Mouse (Mus musculus): Measurements from ENCODE around the gene Naa80. TPM values are rescaled to one million over a fixed set of nuclear protein-coding genes. Genes with fewer than 3 reads are reported as not detected.

The Naa80 gene
- total RNA-seq (2015) (7.2 and 15.3 TPM in 2 replicates), total RNA-seq (2017) (6.9 and 10.1 TPM in 2 replicates)

DNA sequence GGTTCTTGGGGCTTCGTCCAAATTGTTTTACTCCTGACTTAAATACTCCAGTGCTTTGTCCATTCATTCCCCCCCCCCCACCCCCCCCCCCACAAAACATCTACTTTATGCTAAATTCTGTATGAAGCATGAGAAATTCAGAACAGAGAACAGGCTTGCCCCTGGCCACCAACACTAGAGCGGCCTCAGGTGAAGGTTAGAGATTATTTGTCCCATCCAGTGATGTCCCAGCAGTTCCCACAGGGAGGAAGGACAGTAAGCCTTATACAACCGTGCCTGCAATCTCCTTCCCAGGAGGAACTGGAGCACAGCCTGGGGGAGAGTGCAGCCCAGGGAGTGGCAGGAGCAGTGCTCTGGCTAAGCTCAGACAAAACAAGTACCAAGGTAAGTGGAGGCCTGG, at the start of gene Naa80:
TSS of gene Naa80 (plus strand) at position 301 of the 400 bp plus-strand sequence.
- no peak for ATAC-seq (ENCODE audit: poor library complexity, severe bottlenecking)

DNA sequence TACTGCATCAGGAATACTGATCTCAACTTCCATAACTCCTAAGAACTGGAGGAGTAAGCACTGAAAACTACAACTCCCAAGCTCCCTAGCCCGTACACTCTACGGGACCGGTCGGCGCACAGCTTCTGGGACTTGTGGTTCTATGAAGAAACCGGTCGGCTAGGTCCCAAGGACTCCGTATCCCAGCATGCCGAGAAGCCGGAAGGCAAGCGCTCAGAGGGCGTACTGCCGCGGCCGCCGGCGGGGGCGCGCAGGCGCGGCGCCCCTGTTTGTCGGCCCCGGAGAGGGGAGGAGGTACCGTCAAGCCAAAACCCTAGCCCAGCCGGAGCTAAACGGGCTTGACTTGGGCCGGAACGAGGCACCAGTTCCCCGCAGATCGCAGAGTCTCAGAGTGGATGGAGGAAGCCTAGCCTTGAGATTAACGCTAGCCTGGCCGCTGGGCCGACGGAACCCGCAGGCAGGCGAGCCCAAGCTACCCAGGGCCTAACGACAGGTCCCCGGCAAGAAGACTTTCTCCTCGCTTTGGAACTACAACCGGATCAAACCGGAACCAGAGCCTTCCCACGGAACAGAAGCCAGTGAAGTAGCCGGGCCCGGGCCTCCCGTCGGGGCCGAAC, 44.8 kb upstream of the Naa80 start, which contains the start of gene Tmem115:
TSS of gene Tmem115 (plus strand) at position 155 of the 617 bp plus-strand sequence.
- ATAC-seq (ENCODE audit: poor library complexity, severe bottlenecking), result peak; percentile 95

DNA sequence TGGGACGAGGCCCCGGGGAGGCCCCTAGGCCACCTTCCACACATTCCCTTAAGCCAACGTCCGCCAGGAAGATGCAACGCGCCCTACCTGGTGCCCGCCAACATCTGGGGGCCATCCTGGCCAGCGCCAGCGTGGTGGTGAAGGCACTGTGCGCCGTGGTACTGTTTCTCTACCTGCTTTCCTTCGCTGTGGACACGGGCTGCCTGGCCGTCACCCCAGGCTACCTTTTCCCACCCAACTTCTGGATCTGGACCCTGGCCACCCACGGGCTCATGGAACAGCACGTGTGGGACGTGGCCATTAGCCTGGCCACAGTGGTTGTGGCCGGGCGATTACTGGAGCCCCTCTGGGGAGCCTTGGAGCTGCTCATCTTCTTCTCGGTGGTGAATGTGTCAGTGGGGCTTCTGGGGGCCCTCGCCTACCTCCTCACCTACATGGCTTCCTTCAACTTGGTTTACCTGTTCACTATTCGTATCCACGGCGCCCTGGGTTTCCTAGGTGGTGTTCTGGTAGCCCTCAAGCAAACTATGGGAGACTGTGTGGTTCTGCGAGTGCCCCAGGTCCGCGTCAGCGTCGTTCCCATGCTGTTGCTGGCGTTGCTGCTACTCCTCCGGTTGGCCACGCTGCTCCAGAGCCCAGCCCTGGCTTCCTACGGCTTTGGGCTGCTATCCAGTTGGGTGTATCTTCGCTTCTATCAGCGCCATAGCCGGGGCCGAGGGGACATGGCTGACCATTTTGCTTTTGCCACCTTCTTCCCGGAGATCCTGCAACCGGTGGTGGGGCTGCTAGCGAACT, 44.1 kb upstream of the Naa80 start:
- ATAC-seq (ENCODE audit: poor library complexity, severe bottlenecking), result peak; percentile 8

DNA sequence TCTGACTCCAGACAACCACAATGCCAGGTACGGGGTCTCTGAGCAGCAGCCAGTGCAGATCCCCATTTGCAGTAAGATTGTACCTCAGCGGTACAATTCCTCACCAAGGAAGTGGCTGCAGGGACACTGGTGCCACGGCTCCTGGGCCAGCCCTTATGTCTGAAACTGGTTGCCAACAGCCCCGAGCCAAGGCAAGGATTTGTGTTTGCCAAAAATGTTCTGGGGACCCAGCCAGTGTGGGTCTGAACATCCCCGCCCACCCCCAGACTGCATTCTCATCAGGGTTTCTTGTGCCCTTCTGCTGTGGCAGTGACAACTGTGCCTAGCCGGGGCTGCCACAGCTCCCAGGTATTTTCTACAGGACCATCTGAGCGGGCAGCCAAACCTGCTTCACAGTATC, 40.5 kb upstream of the Naa80 start:
- no peak for ATAC-seq (ENCODE audit: poor library complexity, severe bottlenecking)

DNA sequence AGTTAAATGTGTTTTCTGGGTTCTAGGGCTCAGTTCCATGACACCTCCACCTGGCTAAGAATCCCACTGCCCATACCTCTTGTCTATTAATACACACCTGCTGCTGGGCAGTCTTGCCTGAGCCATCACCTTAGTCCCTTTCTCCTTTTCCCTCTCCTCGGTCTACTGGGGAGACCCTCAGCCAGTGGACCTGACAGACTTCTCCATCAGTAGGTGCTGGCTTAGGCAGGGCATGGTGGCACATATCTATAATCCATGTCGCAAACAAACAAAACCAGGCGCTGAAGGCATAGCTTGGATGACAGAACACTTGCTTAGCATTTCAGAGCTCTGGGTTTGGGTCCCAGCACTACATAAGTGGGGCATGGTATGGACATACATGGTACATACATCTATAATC, 40.0 kb upstream of the Naa80 start:
- no peak for ATAC-seq (ENCODE audit: poor library complexity, severe bottlenecking)

GRCm38 (mm10) chr9:107539940-107540339, 38.7 kb upstream of the Naa80 start:
- no peak for ATAC-seq (ENCODE audit: poor library complexity, severe bottlenecking)

DNA sequence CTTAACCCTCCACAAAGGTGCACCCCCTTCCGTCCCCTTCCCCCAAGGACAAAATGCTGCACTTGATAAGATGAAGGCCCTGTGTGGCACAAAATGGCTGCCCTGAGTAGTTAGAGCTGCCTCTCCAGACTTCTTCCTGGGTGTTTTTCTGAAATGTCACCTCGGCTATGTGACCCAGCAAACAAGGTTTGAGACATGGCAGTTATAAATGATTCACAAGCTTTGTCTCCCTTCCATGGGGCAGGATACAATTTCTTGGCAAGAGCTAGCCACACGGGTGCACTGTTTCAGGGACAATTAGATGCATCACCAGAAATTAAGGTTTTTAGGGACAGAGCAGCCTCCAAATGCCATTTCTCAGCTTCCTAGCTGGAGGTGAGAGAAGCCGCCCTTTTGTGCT, 38.3 kb upstream of the Naa80 start:
- no peak for ATAC-seq (ENCODE audit: poor library complexity, severe bottlenecking)

DNA sequence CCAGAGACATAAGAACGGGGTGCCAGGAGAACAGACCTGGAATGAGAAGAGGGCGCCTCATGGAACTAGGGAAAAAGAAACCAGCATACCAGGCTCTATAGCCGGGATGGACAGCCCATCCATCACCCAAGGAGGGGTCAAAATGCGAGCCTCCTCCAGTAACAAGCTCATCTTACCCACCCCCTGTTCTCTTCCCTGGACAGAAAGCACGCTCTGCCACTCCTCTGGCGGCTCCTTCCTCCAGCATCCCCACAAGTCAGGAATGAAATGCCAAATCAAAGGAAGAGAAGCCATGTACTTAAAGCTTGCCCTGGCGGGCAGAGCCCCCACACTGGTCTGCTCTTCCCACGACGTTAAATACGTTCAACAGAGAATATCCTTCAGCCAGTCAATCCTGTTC, 37.7 kb upstream of the Naa80 start:
- ATAC-seq (ENCODE audit: poor library complexity, severe bottlenecking), result no peak

GRCm38 (mm10) chr9:107541474-107542351, 37.0 kb upstream of the Naa80 start, which contains the start of the genes Cyb561d2 and Nprl2:
Cyb561d2 (minus strand) TSS chr9:107542193.
Nprl2 (plus strand) TSS chr9:107542226.
- ATAC-seq (ENCODE audit: poor library complexity, severe bottlenecking), result peak; percentile 89

DNA sequence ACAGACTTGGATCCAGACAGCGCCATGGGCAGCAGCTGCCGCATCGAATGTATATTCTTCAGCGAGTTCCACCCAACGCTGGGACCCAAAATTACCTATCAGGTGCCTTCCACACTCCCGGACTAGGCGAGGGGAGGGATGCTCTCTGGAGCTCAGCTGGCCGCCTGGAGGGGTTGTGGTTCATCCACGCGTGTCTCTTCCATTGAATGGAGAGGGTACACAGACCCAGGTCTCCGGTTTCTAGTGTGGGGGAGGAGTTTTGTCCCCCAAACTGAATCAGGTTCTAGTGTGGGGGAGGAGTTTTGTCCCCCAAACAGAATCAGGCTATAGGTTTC, 36.4 kb upstream of the Naa80 start:
- ATAC-seq (ENCODE audit: poor library complexity, severe bottlenecking), result 0 out of 2 replicates have a peak, but pooled peaks have one; percentile 2

DNA sequence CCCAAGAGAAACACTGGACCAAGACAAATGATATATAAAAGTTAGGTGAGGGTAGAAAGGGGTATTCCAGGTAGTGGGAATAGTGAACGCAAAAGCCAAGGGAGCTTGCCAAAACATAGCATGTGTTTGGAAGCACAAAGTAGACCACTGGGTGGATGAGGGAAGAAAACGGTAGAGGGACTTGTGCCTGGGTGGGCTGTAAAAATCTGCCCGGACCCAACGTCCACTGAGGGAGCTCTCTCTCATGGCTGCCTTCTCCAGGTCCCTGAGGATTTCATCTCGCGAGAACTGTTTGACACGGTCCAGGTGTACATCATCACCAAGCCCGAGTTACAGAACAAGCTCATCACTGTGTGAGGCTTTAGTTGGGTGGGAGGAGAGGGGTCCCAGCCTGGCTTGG, 36.0 kb upstream of the Naa80 start:
- ATAC-seq (ENCODE audit: poor library complexity, severe bottlenecking), result no peak

- ATAC-seq (ENCODE audit: poor library complexity, severe bottlenecking), result no peak
Measured at GRCm38 (mm10) chr9:107543299-107543698, 35.4 kb upstream of the Naa80 start.

- ATAC-seq (ENCODE audit: poor library complexity, severe bottlenecking), result no peak
Measured at GRCm38 (mm10) chr9:107544196-107544700, 34.4 kb upstream of the Naa80 start.

DNA sequence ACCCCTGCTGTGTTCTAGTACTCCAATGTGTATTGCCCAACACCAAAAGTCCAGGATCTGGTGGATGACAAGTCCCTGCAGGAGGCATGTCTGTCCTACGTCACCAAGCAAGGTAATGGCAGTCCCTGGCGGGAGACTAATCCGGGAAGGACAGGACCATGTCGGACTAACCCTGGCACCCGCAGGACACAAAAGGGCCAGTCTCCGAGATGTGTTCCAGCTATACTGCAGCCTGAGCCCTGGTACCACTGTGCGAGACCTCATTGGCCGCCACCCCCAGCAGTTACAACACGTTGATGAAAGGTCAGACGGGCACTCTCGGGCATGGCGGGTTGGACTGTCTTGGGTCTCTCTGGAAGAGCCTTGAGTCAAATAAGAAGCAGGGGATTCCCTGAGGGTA, 34.0 kb upstream of the Naa80 start:
- no peak for ATAC-seq (ENCODE audit: poor library complexity, severe bottlenecking)

DNA sequence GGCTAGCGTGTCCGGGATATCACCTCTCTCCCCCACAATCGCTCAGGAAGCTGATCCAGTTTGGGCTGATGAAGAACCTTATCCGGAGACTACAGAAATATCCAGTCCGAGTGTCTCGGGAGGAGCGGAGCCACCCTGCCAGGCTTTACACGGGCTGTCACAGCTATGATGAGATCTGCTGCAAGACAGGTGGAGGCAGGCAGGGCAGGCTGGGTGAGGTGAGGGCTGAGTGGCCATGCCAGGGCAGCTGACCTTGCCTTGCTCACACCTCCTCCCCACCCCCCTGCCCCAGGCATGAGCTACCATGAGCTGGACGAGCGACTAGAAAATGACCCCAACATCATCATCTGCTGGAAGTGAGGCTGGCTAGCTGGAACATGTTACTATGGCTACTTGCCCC, 33.5 kb upstream of the Naa80 start:
- no peak for ATAC-seq (ENCODE audit: poor library complexity, severe bottlenecking)

DNA sequence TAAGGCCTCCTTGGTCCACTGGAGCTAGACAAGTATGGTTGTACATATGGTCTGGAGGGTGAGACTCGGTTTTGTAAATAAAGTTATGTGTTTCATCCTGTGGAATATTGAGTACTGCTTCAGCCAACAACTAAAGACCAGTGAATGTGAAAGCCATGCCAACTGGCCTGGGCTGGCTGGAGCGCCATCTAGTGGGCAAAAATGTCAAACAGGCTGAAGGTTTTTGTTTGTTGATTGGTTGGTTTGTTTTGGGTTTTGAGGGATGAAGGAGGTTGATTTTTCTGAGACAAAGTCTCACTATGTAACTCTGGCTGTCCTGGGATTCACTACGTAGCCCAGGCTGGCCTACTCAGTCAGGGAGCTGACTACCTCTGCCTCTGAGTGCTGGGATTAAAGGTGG, 33.1 kb upstream of the Naa80 start:
- ATAC-seq (ENCODE audit: poor library complexity, severe bottlenecking), result peak; percentile 19; the same call in 1 of the 2 replicates

- ATAC-seq (ENCODE audit: poor library complexity, severe bottlenecking), result peak; percentile 45
Measured at GRCm38 (mm10) chr9:107547026-107547425, 31.7 kb upstream of the Naa80 start, which contains the start of gene Zmynd10. Zmynd10 (plus strand) TSS chr9:107547298.

DNA sequence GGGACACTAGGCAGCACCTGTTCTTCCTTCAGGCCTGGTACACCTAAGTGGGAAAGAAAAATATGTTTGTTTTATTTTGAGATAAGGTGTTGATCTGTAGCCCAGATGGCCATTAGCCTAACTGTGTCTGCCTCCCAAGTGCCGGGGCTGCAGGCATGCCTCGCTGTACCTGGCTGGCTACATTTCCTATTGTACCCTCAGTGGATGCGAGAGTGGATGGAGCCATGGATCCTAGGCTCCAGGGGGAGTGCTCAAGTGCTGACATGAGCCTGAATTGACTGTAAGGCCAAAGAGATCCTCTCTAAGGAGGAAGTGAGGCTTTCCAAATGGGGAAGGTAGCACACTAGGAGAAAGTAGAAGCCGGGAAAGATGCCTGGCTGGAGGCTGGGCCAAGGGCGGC, 30.7 kb upstream of the Naa80 start:
- 0 out of 2 replicates have a peak, but pooled peaks have one; percentile 3 for ATAC-seq (ENCODE audit: poor library complexity, severe bottlenecking)

DNA sequence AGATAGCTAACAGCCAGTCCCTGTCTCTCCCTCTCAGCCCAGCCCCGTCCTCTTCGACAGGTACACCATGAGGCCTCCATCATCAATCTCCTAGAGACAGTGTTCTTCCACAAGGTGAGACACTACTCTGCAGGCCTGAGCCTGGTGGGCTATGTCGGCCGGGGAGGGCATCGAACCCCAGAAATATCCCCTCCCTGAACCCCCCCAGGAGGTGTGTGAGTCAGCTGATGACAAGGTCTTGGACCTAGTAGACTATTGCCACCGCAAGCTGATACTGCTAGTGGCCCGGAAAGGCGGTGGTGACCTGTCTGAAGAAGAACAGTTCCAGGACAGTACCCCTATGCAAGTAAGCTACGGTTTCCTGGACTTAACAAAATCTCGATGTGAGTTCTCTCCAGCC, 29.9 kb upstream of the Naa80 start:
- no peak for ATAC-seq (ENCODE audit: poor library complexity, severe bottlenecking)

DNA sequence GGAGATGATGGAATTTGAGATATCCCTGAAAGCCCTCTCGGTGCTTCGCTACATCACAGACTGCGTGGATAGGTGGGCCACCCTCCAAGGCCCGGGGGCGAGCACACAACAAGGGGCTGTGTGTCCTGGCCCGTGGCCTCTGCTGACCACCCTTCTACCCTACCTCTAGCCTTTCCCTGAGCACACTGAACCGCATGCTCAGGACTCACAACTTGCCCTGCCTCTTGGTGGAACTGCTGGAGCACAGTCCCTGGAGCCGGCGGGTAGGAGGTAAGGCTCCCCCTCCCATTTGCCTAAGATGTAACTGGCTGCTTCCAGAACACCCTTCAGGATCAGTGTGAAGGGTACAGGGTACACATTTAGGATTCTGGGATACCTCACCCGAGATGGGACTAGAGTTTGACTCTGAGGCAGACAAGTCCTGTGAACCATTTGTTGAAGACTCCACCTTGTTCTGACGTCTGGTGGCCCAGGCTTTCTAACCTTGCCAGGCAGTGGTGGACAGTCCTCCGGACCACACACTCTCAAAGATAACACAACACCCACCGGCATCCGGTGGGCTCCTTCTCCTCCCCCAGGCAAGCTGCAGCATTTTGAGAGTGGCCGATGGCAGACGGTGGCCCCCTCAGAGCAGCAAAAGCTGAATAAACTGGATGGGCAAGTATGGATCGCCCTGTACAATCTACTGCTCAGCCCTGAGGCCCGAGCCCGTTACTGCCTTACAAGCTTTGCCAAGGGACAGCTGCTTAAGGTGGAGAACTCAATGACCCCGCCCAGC, 29.2 kb upstream of the Naa80 start:
- ATAC-seq (ENCODE audit: poor library complexity, severe bottlenecking), result no peak

Measured in megakaryocyte, adult 5-6 weeks (primary cell).